Mouse (Mus musculus) liver, postnatal 0 days (tissue): Measurements from ENCODE around the gene Wnk2.

Experiments
- CTCF ChIP-seq: sonication (generic); IDR thresholded peaks from 2 replicates; pipeline ENCODE4 v1.5.1; 2016; ENCODE audit warnings: antibody characterized with exemption, low read depth
- EP300 ChIP-seq: IDR thresholded peaks from 2 replicates; pipeline ENCODE4 v1.6.1; 2016; ENCODE audit warnings: antibody characterized with exemption, low read depth, mild to moderate bottlenecking

DNA sequence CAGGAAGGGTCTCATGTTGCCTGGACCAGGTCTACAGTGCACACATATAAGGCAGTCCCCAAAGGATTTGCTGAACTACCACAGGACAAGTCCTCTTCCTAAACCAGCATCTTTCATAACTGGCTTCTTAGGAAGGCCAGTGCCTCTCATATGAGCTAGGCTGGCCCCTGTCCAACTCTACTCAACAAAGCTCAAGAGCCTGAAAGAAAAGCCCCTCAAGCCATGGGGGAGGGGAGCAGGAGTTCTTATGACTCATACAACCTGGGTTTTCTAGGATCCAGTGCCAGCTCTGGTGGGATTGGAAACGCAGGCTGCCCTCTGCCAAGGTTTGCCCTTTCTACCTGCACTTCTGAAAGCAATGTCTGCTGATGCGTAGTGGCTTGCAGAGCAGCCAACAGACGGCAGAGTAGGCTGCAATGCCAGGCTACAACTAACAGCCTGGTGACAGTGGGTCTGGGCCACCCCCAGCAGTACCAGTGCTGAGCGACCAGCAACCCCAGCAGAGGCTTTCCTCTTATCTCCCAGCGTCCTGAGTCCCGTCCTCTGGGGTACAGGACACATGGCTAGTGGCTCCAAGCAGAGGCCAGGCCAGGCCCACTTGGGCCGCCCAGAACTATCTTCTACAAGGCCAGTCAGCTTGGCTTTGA, 110.8 kb downstream of the Wnk2 start:
- TF ChIP-seq CTCF, result no peak
- no peak for TF ChIP-seq EP300
